Mouse (Mus musculus): ENCODE data around the gene Gm8369. TPM values are rescaled to one million over a fixed set of nuclear protein-coding genes. Genes with fewer than 3 reads are reported as not detected.
"Not testable (repeated sequence)": the region's sequence is repeated elsewhere in the genome, so short reads cannot be mapped to it uniquely, and the experiment has no call there.

Gene Gm8369
- total and polyA plus RNA-seq, 2 experiments from 2014 or later = 0.73 TPM; not detected in 1

- Histone ChIP-seq H3K36me3 (ENCODE audit: insufficient read depth) (no peaks in the 10 kb centered on the region), H3K4me2 (ENCODE audit: low read depth) (no peak overlapping the region), H3K9ac (no peak overlapping the region), H3K27ac (ENCODE audit: low read depth, low read length) (no peak overlapping the region), H3K27me3 (ENCODE audit: insufficient read depth, low read length) (no peaks in the 10 kb centered on the region), H3K9me3 (ENCODE audit: low read length) (no peaks in the 10 kb centered on the region), H3K4me3 (ENCODE audit: low read depth, low read length) (no peak overlapping the region), H3K4me1 (ENCODE audit: insufficient read depth) (no peaks in the 10 kb centered on the region)
- no peak for DNase-seq
- 73% methylated on average over 1 of the region's 1 CpGs for WGBS
- TF ChIP-seq CTCF (IDR thresholded peaks at IDR 0.05; ENCODE audit: low read depth) = no peak
- no peak for ATAC-seq
These were observed 6.9 kb downstream of the Gm8369 start for GRCm38 (mm10) chr19:11492671-11493070.

GRCm38 (mm10) chr19:11494519-11494918, 8.8 kb downstream of the Gm8369 start:
- no peak for TF ChIP-seq CTCF (IDR thresholded peaks at IDR 0.05; ENCODE audit: low read depth)
- ATAC-seq = no peak
- no peaks in the 10 kb centered on the region for H3K9me3 ChIP-seq (ENCODE audit: low read length)
- no peaks in the 10 kb centered on the region for H3K4me1 ChIP-seq (ENCODE audit: insufficient read depth)
- DNase-seq = no peak
- H3K27me3 ChIP-seq (ENCODE audit: insufficient read depth, low read length) = no peaks in the 10 kb centered on the region
- whole genome bisulfite sequencing = 93% methylated on average over 3 of the region's 3 CpGs
- H3K4me3 ChIP-seq (ENCODE audit: low read depth, low read length) = no peak overlapping the region
- H3K27ac ChIP-seq (ENCODE audit: low read depth, low read length) = no peak overlapping the region
- H3K36me3 ChIP-seq (ENCODE audit: insufficient read depth) = no peaks in the 10 kb centered on the region
- no peak overlapping the region for H3K4me2 ChIP-seq (ENCODE audit: low read depth)
- H3K9ac ChIP-seq = no peak overlapping the region

- ATAC-seq = no peak
- no peak overlapping the region for H3K4me3 ChIP-seq (ENCODE audit: low read depth, low read length)
- TF ChIP-seq CTCF (IDR thresholded peaks at IDR 0.05; ENCODE audit: low read depth) = no peak
- WGBS = 86% methylated on average over 6 of the region's 6 CpGs
- DNase-seq = no peak
- H3K27ac ChIP-seq (ENCODE audit: low read depth, low read length) = no peak overlapping the region
- H3K9me3 ChIP-seq (ENCODE audit: low read length) = no peaks in the 10 kb centered on the region
- no peaks in the 10 kb centered on the region for H3K4me1 ChIP-seq (ENCODE audit: insufficient read depth)
- no peak overlapping the region for H3K4me2 ChIP-seq (ENCODE audit: low read depth)
- no peaks in the 10 kb centered on the region for H3K27me3 ChIP-seq (ENCODE audit: insufficient read depth, low read length)
- H3K36me3 ChIP-seq (ENCODE audit: insufficient read depth) = no peaks in the 10 kb centered on the region
- no peak overlapping the region for H3K9ac ChIP-seq
These were observed 10.6 kb downstream of the Gm8369 start for GRCm38 (mm10) chr19:11496361-11496760.

GRCm38 (mm10) chr19:11497300-11497699, 11.6 kb downstream of the Gm8369 start:
- H3K4me3 ChIP-seq (ENCODE audit: low read depth, low read length); H3K36me3 ChIP-seq (ENCODE audit: insufficient read depth); H3K9ac ChIP-seq; H3K27me3 ChIP-seq (ENCODE audit: insufficient read depth, low read length); H3K4me1 ChIP-seq (ENCODE audit: insufficient read depth); H3K27ac ChIP-seq (ENCODE audit: low read depth, low read length); H3K9me3 ChIP-seq (ENCODE audit: low read length); DNase-seq; H3K4me2 ChIP-seq (ENCODE audit: low read depth); ATAC-seq: not testable (repeated sequence)
- WGBS = 89% methylated on average over 1 of the region's 1 CpGs

- H3K4me2 ChIP-seq (ENCODE audit: low read depth) = no peak overlapping the region
- H3K36me3 ChIP-seq (ENCODE audit: insufficient read depth) = no peaks in the 10 kb centered on the region
- no peaks in the 10 kb centered on the region for H3K4me1 ChIP-seq (ENCODE audit: insufficient read depth)
- H3K27me3 ChIP-seq (ENCODE audit: insufficient read depth, low read length) = no peaks in the 10 kb centered on the region
- ATAC-seq = no peak
- H3K27ac ChIP-seq (ENCODE audit: low read depth, low read length) = no peak overlapping the region
- 93% methylated on average over 1 of the region's 1 CpGs for WGBS
- TF ChIP-seq CTCF (IDR thresholded peaks at IDR 0.05; ENCODE audit: low read depth) = no peak
- no peak overlapping the region for H3K4me3 ChIP-seq (ENCODE audit: low read depth, low read length)
- DNase-seq = no peak
- no peak overlapping the region for H3K9ac ChIP-seq
- no peaks in the 10 kb centered on the region for H3K9me3 ChIP-seq (ENCODE audit: low read length)
These were observed 15.1 kb downstream of the Gm8369 start for GRCm38 (mm10) chr19:11500796-11501195.

- no peaks in the 10 kb centered on the region for H3K4me1 ChIP-seq (ENCODE audit: insufficient read depth)
- no peak overlapping the region for H3K4me3 ChIP-seq (ENCODE audit: low read depth, low read length)
- TF ChIP-seq CTCF (IDR thresholded peaks at IDR 0.05; ENCODE audit: low read depth) = no peak
- no peak overlapping the region for H3K4me2 ChIP-seq (ENCODE audit: low read depth)
- no peaks in the 10 kb centered on the region for H3K9me3 ChIP-seq (ENCODE audit: low read length)
- no peaks in the 10 kb centered on the region for H3K36me3 ChIP-seq (ENCODE audit: insufficient read depth)
- DNase-seq (no peak), ATAC-seq (no peak)
- WGBS = 89% methylated on average over 4 of the region's 4 CpGs
- H3K27me3 ChIP-seq (ENCODE audit: insufficient read depth, low read length) = no peaks in the 10 kb centered on the region
- H3K27ac ChIP-seq (ENCODE audit: low read depth, low read length) = no peak overlapping the region
- no peak overlapping the region for H3K9ac ChIP-seq
These were observed 15.6 kb downstream of the Gm8369 start for GRCm38 (mm10) chr19:11501326-11501725.

GRCm38 (mm10) chr19:11504857-11505256, 19.1 kb downstream of the Gm8369 start:
- H3K4me3 ChIP-seq (ENCODE audit: low read depth, low read length) = no peak overlapping the region
- 86% methylated on average over 1 of the region's 1 CpGs for WGBS
- DNase-seq (no peak), ATAC-seq (no peak)
- no peak overlapping the region for H3K9ac ChIP-seq
- H3K36me3 ChIP-seq (ENCODE audit: insufficient read depth) = no peaks in the 10 kb centered on the region
- no peak overlapping the region for H3K4me2 ChIP-seq (ENCODE audit: low read depth)
- H3K27me3 ChIP-seq (ENCODE audit: insufficient read depth, low read length) = no peaks in the 10 kb centered on the region
- H3K4me1 ChIP-seq (ENCODE audit: insufficient read depth) = no peaks in the 10 kb centered on the region
- no peak overlapping the region for H3K27ac ChIP-seq (ENCODE audit: low read depth, low read length)
- TF ChIP-seq CTCF (IDR thresholded peaks at IDR 0.05; ENCODE audit: low read depth) = no peak
- H3K9me3 ChIP-seq (ENCODE audit: low read length) = no peaks in the 10 kb centered on the region

GRCm38 (mm10) chr19:11513458-11513857, 27.7 kb downstream of the Gm8369 start:
- H3K4me1 ChIP-seq (ENCODE audit: insufficient read depth) = no peaks in the 10 kb centered on the region
- WGBS = 69% methylated on average over 1 of the region's 1 CpGs
- ATAC-seq (no peak), DNase-seq (no peak)
- H3K9me3 ChIP-seq (ENCODE audit: low read length) = no peaks in the 10 kb centered on the region
- no peak overlapping the region for H3K27ac ChIP-seq (ENCODE audit: low read depth, low read length)
- no peak for TF ChIP-seq CTCF (IDR thresholded peaks at IDR 0.05; ENCODE audit: low read depth)
- no peaks in the 10 kb centered on the region for H3K36me3 ChIP-seq (ENCODE audit: insufficient read depth)
- no peak overlapping the region for H3K9ac ChIP-seq
- H3K27me3 ChIP-seq (ENCODE audit: insufficient read depth, low read length) = no peaks in the 10 kb centered on the region
- no peak overlapping the region for H3K4me2 ChIP-seq (ENCODE audit: low read depth)
- no peak overlapping the region for H3K4me3 ChIP-seq (ENCODE audit: low read depth, low read length)
